Mouse (Mus musculus): ENCODE measurements around the gene Chp2.
"Not testable (repeated sequence)": the region's sequence is repeated elsewhere in the genome, so short reads cannot be mapped to it uniquely, and the experiment has no call there.

- TF ChIP-seq POLR2A (IDR thresholded peaks at IDR 0.05; ENCODE audit: low read depth, low read length); CTCF (IDR thresholded peaks at IDR 0.05; ENCODE audit: extremely low read depth, insufficient read depth, insufficient read length, insufficient replicate concordance): not testable (repeated sequence)
Measured at GRCm38 (mm10) chr7:122242744-122243143, 23.4 kb downstream of the Chp2 start.
